Mouse (Mus musculus): ENCODE measurements around the gene Thoc6. TPM values are rescaled to one million over a fixed set of nuclear protein-coding genes. Genes with fewer than 3 reads are reported as not detected.

Thoc6 gene
- polyA plus RNA-seq, 1 experiment, result 67.3 TPM

DNA sequence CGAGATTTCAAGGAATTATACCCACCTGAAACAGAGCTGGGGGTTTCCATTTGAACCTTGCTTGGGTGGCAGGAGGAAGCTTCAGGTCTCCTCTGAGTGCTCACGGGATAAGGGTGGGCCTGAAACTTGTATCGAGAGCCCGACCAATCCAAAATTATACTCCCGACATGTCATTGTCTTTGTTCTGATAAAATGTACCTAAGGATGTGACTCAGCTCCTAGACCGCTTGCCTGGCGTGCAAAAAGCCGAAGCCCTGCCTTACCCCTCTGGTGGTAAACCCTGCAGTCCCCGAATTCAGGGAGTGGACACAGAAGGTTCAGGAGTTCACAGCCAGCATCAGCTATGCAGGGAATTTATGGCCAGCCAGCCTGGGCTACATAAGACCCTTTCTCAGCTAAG, 6.7 kb upstream of the Thoc6 start:
- no peak for TF ChIP-seq FLI1 (IDR thresholded peaks at IDR 0.05; ENCODE audit: low read length)
- no peak for TF ChIP-seq GATA1 (IDR thresholded peaks at IDR 0.05; ENCODE audit: borderline replicate concordance, low read length)
- Histone ChIP-seq H3K36me3 (replicated peaks; ENCODE audit: low read length) (no peaks in the 10 kb centered on the region), H3K9me3 (0 out of 2 replicates have a peak, but pooled peaks cover 3% of the 10 kb centered on the region), H3K27me3 (replicated peaks) (peaks cover 70% of the 10 kb centered on the region), H3K4me1 (peaks cover 53% of the 10 kb centered on the region), H3K4me3 (replicated peaks) (no peak overlapping the region)

DNA sequence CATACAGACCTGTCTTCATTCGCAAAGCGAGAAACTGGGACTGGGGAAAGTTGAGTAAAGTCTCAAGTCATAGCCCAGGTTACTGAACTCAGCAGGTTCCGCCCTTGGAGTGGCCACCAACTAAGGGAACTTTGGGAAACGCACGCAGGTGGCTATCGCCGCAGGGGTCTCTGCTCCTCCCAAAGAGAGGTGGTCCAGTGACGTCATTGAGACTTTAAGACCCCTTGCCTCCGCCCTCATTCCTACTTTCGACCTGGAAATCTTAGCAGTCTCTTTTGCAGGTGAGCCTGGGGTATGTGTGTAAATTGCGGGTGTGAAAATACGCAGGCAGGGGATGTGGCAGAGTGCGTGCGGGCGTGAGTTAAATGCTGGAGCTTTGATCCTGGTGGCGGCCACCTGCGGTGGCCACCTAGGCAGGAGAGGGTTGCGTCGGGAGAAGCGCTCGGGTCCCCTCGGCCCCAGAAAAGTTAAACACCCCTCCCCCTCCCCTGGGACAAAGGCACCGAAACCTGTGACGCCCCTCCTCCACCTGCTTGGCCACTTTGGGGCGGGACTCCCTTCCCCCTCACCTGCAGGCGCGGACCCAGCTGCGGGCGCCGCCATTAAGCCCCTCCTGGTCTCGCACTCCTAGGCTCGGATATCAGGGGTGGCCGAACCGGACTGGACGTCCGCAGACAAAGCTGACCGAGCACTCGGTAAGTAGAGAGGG, 5.6 kb upstream of the Thoc6 start, which contains the start of gene Cldn6:
Gene Cldn6 (plus strand): TSS at position 123 of the 709 bp plus-strand sequence.
- Histone ChIP-seq H3K27me3 (replicated peaks) (peaks cover 64% of the 10 kb centered on the region), H3K4me3 (replicated peaks) (no peak within 1 kb of the TSS), H3K4me1 (peaks cover 63% of the 10 kb centered on the region), H3K9me3 (0 out of 2 replicates have a peak, but pooled peaks cover 3% of the 10 kb centered on the region), H3K36me3 (replicated peaks; ENCODE audit: low read length) (no peaks in the 10 kb centered on the region)
- TF ChIP-seq FLI1 (IDR thresholded peaks at IDR 0.05; ENCODE audit: low read length) (no peak), GATA1 (IDR thresholded peaks at IDR 0.05; ENCODE audit: borderline replicate concordance, low read length) (no peak)

DNA sequence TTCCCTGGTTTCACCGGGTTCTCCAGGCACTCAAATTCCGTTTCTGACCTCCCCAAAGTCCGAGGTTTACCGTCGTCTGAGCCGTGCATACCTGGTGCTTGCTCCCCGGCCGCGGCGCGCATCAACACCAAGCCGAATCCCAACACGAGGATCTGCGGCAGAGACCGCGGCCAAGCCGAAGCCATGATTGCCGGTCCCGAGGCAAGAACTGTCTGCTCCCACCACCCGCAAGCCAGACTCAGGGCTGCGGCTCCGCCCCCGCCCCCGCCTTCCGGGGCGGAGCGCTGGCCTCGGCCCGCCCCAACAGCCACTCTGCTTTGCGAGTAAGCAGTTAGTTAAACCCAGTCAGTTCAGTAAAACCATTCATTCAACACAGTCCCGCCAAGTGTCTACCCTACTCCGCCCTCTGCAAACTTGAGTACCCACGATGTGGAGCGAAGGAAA, 3.6 kb upstream of the Thoc6 start, which contains the start of gene Tnfrsf12a:
Gene Tnfrsf12a (minus strand): TSS at position 233 of the 444 bp plus-strand sequence.
- H3K27me3 ChIP-seq (replicated peaks), result peaks cover 44% of the 10 kb centered on the region
- H3K9me3 ChIP-seq, result 0 out of 2 replicates have a peak, but pooled peaks cover 3% of the 10 kb centered on the region
- TF ChIP-seq GATA1 (IDR thresholded peaks at IDR 0.05; ENCODE audit: borderline replicate concordance, low read length) (no peak), FLI1 (IDR thresholded peaks at IDR 0.05; ENCODE audit: low read length) (no peak)
- H3K36me3 ChIP-seq (replicated peaks; ENCODE audit: low read length), result no peaks in the 10 kb centered on the region
- peak within 1 kb of the TSS; percentile 93 for H3K4me3 ChIP-seq (replicated peaks)
- peaks cover 72% of the 10 kb centered on the region for H3K4me1 ChIP-seq

DNA sequence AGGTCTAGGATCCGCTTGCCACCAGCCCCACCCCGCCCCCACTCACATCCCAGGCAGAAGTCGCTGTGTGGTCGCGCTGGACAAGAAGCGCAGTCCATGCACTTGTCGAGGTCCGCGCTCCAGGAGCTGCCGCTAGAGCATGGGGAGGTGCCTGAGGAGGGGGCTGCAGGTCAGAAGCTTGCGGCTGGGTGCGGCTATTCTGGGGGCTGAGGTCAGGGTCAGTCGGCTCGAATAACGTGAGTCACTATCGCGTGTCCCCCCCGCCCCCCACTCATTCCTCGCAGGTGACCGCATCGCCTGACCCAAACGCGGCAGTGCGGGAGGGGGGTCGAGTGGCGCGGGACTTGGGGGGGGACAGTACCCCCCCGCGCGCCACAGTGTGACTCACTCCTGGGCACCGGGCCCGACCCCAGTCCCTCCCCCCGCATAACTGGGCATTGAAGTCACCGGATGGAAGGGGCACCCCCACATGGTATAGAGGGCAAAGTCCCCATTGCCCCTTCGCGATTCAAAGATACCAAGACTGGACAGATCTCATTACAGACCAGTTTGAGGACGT, 2.9 kb upstream of the Thoc6 start:
- Histone ChIP-seq H3K4me3 (replicated peaks) (peak overlapping the region; percentile 93), H3K4me1 (peaks cover 79% of the 10 kb centered on the region), H3K27me3 (replicated peaks) (peaks cover 37% of the 10 kb centered on the region), H3K9me3 (0 out of 2 replicates have a peak, but pooled peaks cover 3% of the 10 kb centered on the region), H3K36me3 (replicated peaks; ENCODE audit: low read length) (no peaks in the 10 kb centered on the region)
- TF ChIP-seq GATA1 (IDR thresholded peaks at IDR 0.05; ENCODE audit: borderline replicate concordance, low read length), result no peak
- TF ChIP-seq FLI1 (IDR thresholded peaks at IDR 0.05; ENCODE audit: low read length), result no peak

DNA sequence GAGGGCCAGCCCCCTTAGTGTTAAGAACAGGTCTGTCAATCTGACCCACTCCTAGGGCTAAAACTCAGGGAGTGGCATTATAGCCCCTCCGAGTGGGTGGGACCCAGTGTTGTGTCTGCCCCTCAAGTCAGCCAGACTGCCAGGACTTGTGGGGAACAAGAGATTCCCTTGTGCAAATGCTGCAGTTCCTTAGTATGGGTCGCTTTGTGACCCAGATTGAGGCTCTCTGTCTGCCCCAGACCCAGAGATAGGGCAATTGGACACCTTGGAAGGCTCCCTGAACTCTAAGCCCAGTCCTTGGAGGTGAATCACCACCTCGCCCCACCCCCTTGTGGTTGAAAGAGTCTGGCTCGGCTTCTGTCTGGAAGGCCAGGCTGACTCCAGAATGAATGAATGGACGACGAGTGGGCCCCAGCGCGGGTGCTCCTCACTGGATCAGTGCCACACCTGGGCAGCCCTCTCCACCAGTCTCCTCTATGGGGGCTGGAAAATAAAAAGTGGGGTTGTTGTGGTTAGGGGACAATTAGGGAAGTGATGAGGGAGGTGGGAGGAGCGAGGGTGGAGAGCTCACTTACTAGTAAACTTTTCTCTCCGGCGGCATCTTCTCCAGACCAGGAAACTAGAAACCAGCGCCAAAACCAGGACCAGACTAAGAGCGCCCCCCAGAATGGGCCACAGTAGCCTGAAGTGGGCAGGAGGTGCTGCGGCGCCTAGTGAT, 2.0 kb upstream of the Thoc6 start:
- TF ChIP-seq FLI1 (IDR thresholded peaks at IDR 0.05; ENCODE audit: low read length) (no peak), GATA1 (IDR thresholded peaks at IDR 0.05; ENCODE audit: borderline replicate concordance, low read length) (no peak)
- Histone ChIP-seq H3K4me3 (replicated peaks) (peak overlapping the region; percentile 93), H3K27me3 (replicated peaks) (peaks cover 28% of the 10 kb centered on the region), H3K9me3 (0 out of 2 replicates have a peak, but pooled peaks cover 3% of the 10 kb centered on the region), H3K4me1 (peaks cover 78% of the 10 kb centered on the region), H3K36me3 (replicated peaks; ENCODE audit: low read length) (no peaks in the 10 kb centered on the region)

DNA sequence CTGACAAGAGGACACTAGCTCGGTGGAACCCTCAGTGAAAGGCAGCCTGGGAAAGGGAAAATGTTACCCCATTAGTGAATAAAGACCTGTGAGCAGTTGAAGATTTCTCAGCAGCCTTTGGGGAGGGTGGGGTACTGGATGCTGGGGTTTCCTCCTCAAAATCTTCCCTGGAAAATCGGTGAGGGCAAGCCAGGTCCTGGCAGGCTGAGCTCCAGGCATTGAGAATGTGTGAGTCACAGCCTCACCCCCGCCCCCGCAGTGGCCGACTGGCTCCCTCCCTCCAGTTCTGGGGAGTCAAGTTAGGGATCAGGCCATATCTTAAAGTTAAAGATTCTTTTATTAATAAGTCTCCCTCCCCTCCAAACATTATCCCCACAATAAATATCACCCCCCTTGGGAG, 1.4 kb upstream of the Thoc6 start:
- TF ChIP-seq FLI1 (IDR thresholded peaks at IDR 0.05; ENCODE audit: low read length) (no peak), GATA1 (IDR thresholded peaks at IDR 0.05; ENCODE audit: borderline replicate concordance, low read length) (no peak)
- Histone ChIP-seq H3K36me3 (replicated peaks; ENCODE audit: low read length) (peaks cover 6% of the 10 kb centered on the region), H3K9me3 (0 out of 2 replicates have a peak, but pooled peaks cover 3% of the 10 kb centered on the region), H3K4me3 (replicated peaks) (no peak overlapping the region), H3K4me1 (peaks cover 72% of the 10 kb centered on the region), H3K27me3 (replicated peaks) (peaks cover 22% of the 10 kb centered on the region)

DNA sequence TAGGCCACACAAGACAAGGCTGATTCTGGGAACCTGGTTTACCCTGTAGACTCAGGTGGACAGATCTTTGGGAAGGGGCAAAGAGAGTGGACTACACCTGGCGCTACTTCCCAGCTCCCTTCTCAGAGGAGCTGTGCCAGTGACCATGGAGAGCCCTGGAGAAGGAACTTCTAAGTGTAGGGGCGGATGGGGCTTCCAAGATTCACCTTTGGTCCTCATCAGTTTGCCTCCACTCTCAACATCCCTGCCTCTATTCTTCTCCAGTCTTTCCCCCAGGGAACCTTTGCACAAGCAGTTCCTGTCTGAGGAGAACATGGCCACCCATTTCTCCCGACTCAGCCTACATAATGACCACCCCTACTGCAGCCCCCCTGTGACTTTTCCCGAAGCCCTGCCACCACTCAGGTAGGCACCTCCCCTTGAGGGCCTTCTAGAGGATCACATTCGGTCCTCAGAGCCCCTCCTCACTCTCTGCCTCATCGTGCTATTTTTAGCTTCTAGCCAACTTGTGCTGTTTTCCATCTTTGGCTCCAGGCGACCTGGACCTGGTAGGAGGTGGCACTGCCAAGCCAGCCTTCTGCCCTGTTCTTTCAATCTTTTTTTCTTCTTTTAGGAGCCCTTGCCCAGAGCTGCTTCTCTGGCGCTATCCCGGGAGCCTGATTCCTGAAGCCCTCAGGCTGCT, 730 bp upstream of the Thoc6 start:
- H3K4me1 ChIP-seq, result peaks cover 64% of the 10 kb centered on the region
- no peak for TF ChIP-seq FLI1 (IDR thresholded peaks at IDR 0.05; ENCODE audit: low read length)

DNA sequence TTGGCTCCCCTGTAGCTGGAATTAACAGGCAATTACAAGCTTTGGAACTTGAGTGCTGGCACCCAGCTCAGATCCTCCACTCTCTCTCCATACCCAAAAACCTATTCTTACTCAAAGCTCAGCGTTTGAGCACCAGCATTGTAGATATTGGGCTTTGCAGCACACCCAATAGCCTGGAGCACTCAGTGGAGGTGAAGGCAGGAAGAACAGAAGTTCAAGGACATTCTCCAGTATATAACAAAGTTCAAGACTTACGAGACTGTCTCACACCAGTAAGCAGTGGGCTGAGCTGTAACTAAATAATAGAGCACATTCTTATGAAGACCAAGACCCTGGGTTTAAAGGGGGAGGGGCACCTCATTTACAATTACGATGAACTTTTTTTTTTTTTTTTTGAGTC, 921 bp downstream of the Thoc6 start:
- TF ChIP-seq GATA1 (IDR thresholded peaks at IDR 0.05; ENCODE audit: borderline replicate concordance, low read length), result no peak
- TF ChIP-seq FLI1 (IDR thresholded peaks at IDR 0.05; ENCODE audit: low read length), result no peak
- H3K36me3 ChIP-seq (replicated peaks; ENCODE audit: low read length), result peaks cover 30% of the 10 kb centered on the region
- H3K9me3 ChIP-seq, result no peaks in the 10 kb centered on the region
- peaks cover 5% of the 10 kb centered on the region for H3K27me3 ChIP-seq (replicated peaks)
- peaks cover 62% of the 10 kb centered on the region for H3K4me1 ChIP-seq
- H3K4me3 ChIP-seq (replicated peaks), result peak overlapping the region; percentile 99

More for the DNA sequence above, 730 bp upstream of the Thoc6 start:
- peaks cover 15% of the 10 kb centered on the region for H3K27me3 ChIP-seq (replicated peaks)
- H3K4me3 ChIP-seq (replicated peaks), result peak overlapping the region; percentile 99
- peaks cover 13% of the 10 kb centered on the region for H3K36me3 ChIP-seq (replicated peaks; ENCODE audit: low read length)
- H3K9me3 ChIP-seq, result no peaks in the 10 kb centered on the region

DNA sequence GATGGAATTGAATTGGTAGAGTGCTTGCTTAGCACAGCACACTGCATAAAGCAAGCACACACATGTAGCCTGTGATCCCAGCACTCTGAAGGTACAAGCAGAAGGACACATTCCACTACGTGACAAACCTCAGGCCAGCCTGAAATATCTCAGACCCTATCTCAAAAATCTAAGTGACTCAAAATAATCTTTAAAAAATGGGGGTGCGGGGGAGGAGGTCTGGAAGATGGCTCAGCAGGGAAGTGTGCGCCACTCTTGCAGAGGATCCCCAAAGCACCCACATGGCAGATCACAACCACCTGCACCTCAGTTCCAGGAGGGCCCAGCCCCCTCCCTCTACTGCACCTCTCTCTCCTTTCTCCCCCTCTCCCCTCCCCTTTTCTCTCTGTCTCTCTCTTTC, 2.2 kb downstream of the Thoc6 start:
- Histone ChIP-seq H3K4me3 (replicated peaks) (no peak overlapping the region), H3K36me3 (replicated peaks; ENCODE audit: low read length) (peaks cover 42% of the 10 kb centered on the region), H3K4me1 (peaks cover 50% of the 10 kb centered on the region), H3K9me3 (no peaks in the 10 kb centered on the region), H3K27me3 (replicated peaks) (peaks cover 3% of the 10 kb centered on the region)
- TF ChIP-seq GATA1 (IDR thresholded peaks at IDR 0.05; ENCODE audit: borderline replicate concordance, low read length), result no peak
- TF ChIP-seq FLI1 (IDR thresholded peaks at IDR 0.05; ENCODE audit: low read length), result no peak

All from megakaryocyte, embryonic 14.5 days (primary cell).